8 mouse cellular contexts compared by ENCODE assay signal in the genomic region with DNA sequence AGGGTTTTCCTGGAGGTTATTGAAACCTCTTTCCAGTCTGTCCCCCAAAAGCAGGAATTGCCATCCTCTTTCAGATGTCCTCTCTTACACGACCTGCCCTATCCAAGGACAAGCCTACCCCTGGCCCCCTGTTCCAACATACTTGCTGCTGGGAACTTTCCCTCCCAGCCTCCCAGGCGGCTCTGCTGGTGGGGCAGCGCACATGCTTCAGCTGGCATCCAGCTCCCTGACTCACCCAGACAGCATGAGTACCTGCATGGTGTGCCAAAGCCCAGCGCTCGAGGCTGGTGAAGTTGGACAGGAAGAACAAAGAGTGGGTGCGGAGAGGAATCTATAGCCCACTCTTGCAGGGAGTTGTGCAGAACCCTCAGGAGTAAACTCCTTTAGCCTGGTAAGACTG. TPM values are rescaled to one million over a fixed set of nuclear protein-coding genes. Genes with fewer than 3 reads are reported as not detected.
DNase-seq lines count a peak whose midpoint lies in the region; ATAC-seq and TF ChIP-seq lines count a peak whose summit lies in the region.

No protein-coding gene starts in this region.

- peak overlapping the region; percentile 59 for H3K4me2 ChIP-seq in kidney, postnatal 0 days (ENCODE audit: low read length)
- H3K4me2 ChIP-seq in liver, postnatal 0 days (ENCODE audit: low read depth, low read length), result peak overlapping the region; percentile 75

- 79% methylated on average over 6 of the region's 6 CpGs for WGBS in thymus, adult 2 months
- 66% methylated on average over 6 of the region's 6 CpGs for WGBS in kidney, postnatal 0 days
- WGBS in liver, postnatal 0 days (ENCODE audit: insufficient replicate concordance), result 70% methylated on average over 6 of the region's 6 CpGs

- H3K4me3 ChIP-seq in thymus, adult 2 months (ENCODE audit: control insufficient read depth, insufficient read depth, low read length), result peak overlapping the region; percentile 69; the same call in 1 of the 2 replicates
- H3K4me3 ChIP-seq in kidney, postnatal 0 days (replicated peaks; ENCODE audit: low read depth, low read length), result no peak overlapping the region
- peak overlapping the region; percentile 67 for H3K4me3 ChIP-seq in liver, postnatal 0 days (ENCODE audit: low read depth, low read length)

- H3K27me3 ChIP-seq in thymus, adult 2 months (ENCODE audit: control insufficient read depth, insufficient read depth, low read length), result no peaks in the 10 kb centered on the region
- H3K27me3 ChIP-seq in kidney, postnatal 0 days (ENCODE audit: insufficient read depth, low read length), result no peaks in the 10 kb centered on the region
- H3K27me3 ChIP-seq in liver, postnatal 0 days (ENCODE audit: insufficient read depth, low read length), result no peaks in the 10 kb centered on the region

- no peak for TF ChIP-seq CTCF in thymus, adult 2 months (IDR thresholded peaks at IDR 0.05; ENCODE audit: borderline replicate concordance, control insufficient read depth, extremely low read depth, insufficient read depth, low read length, poor library complexity)
- no peak for TF ChIP-seq CTCF in kidney, postnatal 0 days (IDR thresholded peaks at IDR 0.05; ENCODE audit: low read depth)
- TF ChIP-seq CTCF in liver, postnatal 0 days (IDR thresholded peaks at IDR 0.05; ENCODE audit: low read depth), result no peak

- peak overlapping the region; percentile 67; the same call in 1 of the 2 replicates for H3K9ac ChIP-seq in kidney, postnatal 0 days (ENCODE audit: low read depth, low read length)
- H3K9ac ChIP-seq in liver, postnatal 0 days (replicated peaks), result no peak overlapping the region

- no peaks in the 10 kb centered on the region for H3K36me3 ChIP-seq in thymus, adult 2 months (ENCODE audit: control insufficient read depth, insufficient read depth, low read length)
- peaks cover 21% of the 10 kb centered on the region for H3K36me3 ChIP-seq in kidney, postnatal 0 days (ENCODE audit: insufficient read depth, low read length)
- peaks cover 23% of the 10 kb centered on the region for H3K36me3 ChIP-seq in liver, postnatal 0 days (replicated peaks; ENCODE audit: insufficient read depth, low read length)

- no peak for ATAC-seq in kidney, postnatal 0 days (replicated peaks; ENCODE audit: low FRiP score, low read depth)
- no peak for ATAC-seq in liver, postnatal 0 days

- H3K9me3 ChIP-seq in kidney, postnatal 0 days (replicated peaks; ENCODE audit: low read length), result no peaks in the 10 kb centered on the region
- no peaks in the 10 kb centered on the region for H3K9me3 ChIP-seq in liver, postnatal 0 days (ENCODE audit: low read length)

- no peak for TF ChIP-seq POLR2A in thymus, adult 2 months (IDR thresholded peaks at IDR 0.05; ENCODE audit: control insufficient read depth, extremely low read depth, insufficient read depth, low read length, poor library complexity)

- no peak for TF ChIP-seq EP300 in liver, postnatal 0 days (IDR thresholded peaks at IDR 0.05; ENCODE audit: low read depth)

- peaks cover 25% of the 10 kb centered on the region for H3K4me1 ChIP-seq in thymus, adult 2 months (replicated peaks; ENCODE audit: control insufficient read depth, insufficient read depth, low read length)
- H3K4me1 ChIP-seq in kidney, postnatal 0 days (replicated peaks; ENCODE audit: insufficient read depth, low read length), result peaks cover 22% of the 10 kb centered on the region
- H3K4me1 ChIP-seq in liver, postnatal 0 days (ENCODE audit: insufficient read depth), result peaks cover 20% of the 10 kb centered on the region

- no peak overlapping the region for H3K27ac ChIP-seq in thymus, adult 2 months (ENCODE audit: control insufficient read depth, insufficient read depth, low read length)
- H3K27ac ChIP-seq in kidney, postnatal 0 days, result peak overlapping the region; percentile 78; the same call in 1 of the 2 replicates
- peak overlapping the region; percentile 69; the same call in 1 of the 2 replicates for H3K27ac ChIP-seq in liver, postnatal 0 days (ENCODE audit: low read depth)

- no peak for DNase-seq in thymus, adult 2 months
- no peak for DNase-seq in thymus, postnatal 25 days
- peak; percentile 64 to 66 for DNase-seq in cerebellum, postnatal 14 days
- peak; percentile 66 for DNase-seq in heart, adult 8-10 months (ENCODE audit: low spot score)
- DNase-seq in kidney, postnatal 0 days (ENCODE audit: low spot score), result no peak
- DNase-seq in liver, postnatal 0 days, result no peak
- peak; percentile 83 for DNase-seq in right cerebral cortex, postnatal 25 days
- no peak for DNase-seq in T-cell, adult 2 months (ENCODE audit: low spot score)

RNA-seq across cellular contexts. Expression of a gene that starts 0.5 kb away (rescaled TPM):
- 196 and 251 TPM in 2 replicates for polyA plus RNA-seq in thymus, adult 2 months (2012; rRNA removed)
- 10 to 100 TPM; 16.6 to 27.0 (median 21.0) TPM for total RNA-seq in heart, adult 8-10 months (2022)
- 75.8 and 82.2 TPM in 2 replicates for polyA plus RNA-seq in kidney, postnatal 0 days (2015; fragmentation: Nextera tagmentation; extraction: Ambion mirVana)
- 18.3 and 19.6 TPM in 2 replicates for polyA plus RNA-seq in liver, postnatal 0 days (2015; fragmentation: Nextera tagmentation; extraction: Ambion mirVana)

RNA-seq across cellular contexts. Expression of a gene that starts 10.1 kb away (rescaled TPM):
- 6.3 and 9.7 TPM in 2 replicates for polyA plus RNA-seq in thymus, adult 2 months (2012; rRNA removed)
- total RNA-seq in heart, adult 8-10 months (2022), result 10 to 100 TPM; 28.2 to 36.1 (median 32.6) TPM
- polyA plus RNA-seq in kidney, postnatal 0 days (2015; fragmentation: Nextera tagmentation; extraction: Ambion mirVana), result 79.5 and 83.5 TPM in 2 replicates
- 22.1 and 27.8 TPM in 2 replicates for polyA plus RNA-seq in liver, postnatal 0 days (2015; fragmentation: Nextera tagmentation; extraction: Ambion mirVana)

RNA-seq across cellular contexts. Expression of a gene that starts 11.7 kb away (rescaled TPM):
- polyA plus RNA-seq in thymus, adult 2 months (2012; rRNA removed), result 477 and 588 TPM in 2 replicates
- total RNA-seq in heart, adult 8-10 months (2022), result 10 to 100 TPM; 49.1 to 65.7 (median 53.6) TPM
- 148 and 182 TPM in 2 replicates for polyA plus RNA-seq in kidney, postnatal 0 days (2015; fragmentation: Nextera tagmentation; extraction: Ambion mirVana)
- 63.2 and 73.2 TPM in 2 replicates for polyA plus RNA-seq in liver, postnatal 0 days (2015; fragmentation: Nextera tagmentation; extraction: Ambion mirVana)

RNA-seq across cellular contexts. Expression of a gene that starts 24.8 kb away (rescaled TPM):
- polyA plus RNA-seq in thymus, adult 2 months (2012; rRNA removed), result 12.1 and 13.0 TPM in 2 replicates
- under 1 TPM; 0.34 to 0.87 (median 0.83) TPM for total RNA-seq in heart, adult 8-10 months (2022)
- polyA plus RNA-seq in kidney, postnatal 0 days (2015; fragmentation: Nextera tagmentation; extraction: Ambion mirVana), result 2.7 and 3.7 TPM in 2 replicates
- 0.06 and 0.21 TPM in 2 replicates for polyA plus RNA-seq in liver, postnatal 0 days (2015; fragmentation: Nextera tagmentation; extraction: Ambion mirVana)

RNA-seq across cellular contexts. Expression of a gene that starts 25.1 kb away (rescaled TPM):
- 171 and 183 TPM in 2 replicates for polyA plus RNA-seq in thymus, adult 2 months (2012; rRNA removed)
- 100 to 1,000 TPM in 1 of 4 experiments, 10 to 100 TPM in 3; 87.0 to 108 (median 89.4) TPM for total RNA-seq in heart, adult 8-10 months (2022)
- 328 and 371 TPM in 2 replicates for polyA plus RNA-seq in kidney, postnatal 0 days (2015; fragmentation: Nextera tagmentation; extraction: Ambion mirVana)
- 141 TPM in 2 replicates for polyA plus RNA-seq in liver, postnatal 0 days (2015; fragmentation: Nextera tagmentation; extraction: Ambion mirVana)

Comparison
In these comparisons a context has a peak if more than half of its experiments do, and no peak if none do; other contexts are left out.
1. DNase-seq: peak in cerebellum, postnatal 14 days (2 of 2), heart, adult 8-10 months (single experiment) and right cerebral cortex, postnatal 25 days (single experiment); none in thymus, adult 2 months (single experiment), thymus, postnatal 25 days (single experiment), kidney, postnatal 0 days (single experiment), liver, postnatal 0 days (single experiment) and T-cell, adult 2 months (single experiment).